16 mouse cellular contexts compared by ENCODE assay signal in the genomic region with DNA sequence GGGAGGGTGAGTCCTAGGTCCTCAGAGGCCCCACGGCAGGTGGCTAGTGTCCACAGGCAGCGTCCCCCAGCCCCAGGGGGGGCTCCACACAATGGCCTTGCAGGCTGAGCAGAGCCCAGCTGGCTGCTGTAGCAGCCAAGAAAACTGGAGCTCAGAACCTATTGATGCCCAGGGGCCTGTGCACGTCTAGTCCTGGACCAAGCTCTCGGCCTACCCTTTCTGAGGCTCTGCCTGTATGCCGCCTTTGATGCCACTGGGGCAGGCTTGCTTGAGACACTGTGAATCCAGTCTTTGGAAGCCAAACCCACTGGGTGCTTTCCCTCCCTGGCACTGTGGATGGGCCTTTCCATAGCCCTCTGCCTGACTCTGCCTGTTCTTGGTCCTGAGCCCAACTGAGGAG. TPM values are rescaled to one million over a fixed set of nuclear protein-coding genes. Genes with fewer than 3 reads are reported as not detected.
DNase-seq lines count a peak whose midpoint lies in the region; ATAC-seq lines count a peak whose summit lies in the region.
"Had no signal": no experiment of that assay in that cellular context is flagged by ENCODE, and none has a peak within 500 bp of the region (broad histone marks: within the 10 kb centered on the region; RNA-seq: fewer than 3 reads in every experiment).

No protein-coding gene starts in this region.

- peaks cover 25% of the 10 kb centered on the region for H3K4me1 ChIP-seq in hindbrain, embryonic 10.5 days (replicated peaks)
- no peaks in the 10 kb centered on the region for H3K4me1 ChIP-seq in hindbrain, embryonic 11.5 days (replicated peaks; ENCODE audit: control insufficient read depth, insufficient read depth, low read length)
- H3K4me1 ChIP-seq in embryonic facial prominence, embryonic 13.5 days = peaks cover 55% of the 10 kb centered on the region

- no peak overlapping the region for H3K9ac ChIP-seq in hindbrain, embryonic 11.5 days (ENCODE audit: low read depth, low read length)
- H3K9ac ChIP-seq in embryonic facial prominence, embryonic 13.5 days = peak overlapping the region; percentile 12; the same call in 1 of the 2 replicates
- H3K9ac ChIP-seq: limb, embryonic 15.5 days; midbrain, embryonic 15.5 days had no signal

- H3K27me3 ChIP-seq in hindbrain, embryonic 10.5 days (ENCODE audit: insufficient read depth, poor library complexity, severe bottlenecking) = no peaks in the 10 kb centered on the region
- no peaks in the 10 kb centered on the region for H3K27me3 ChIP-seq in hindbrain, embryonic 11.5 days (ENCODE audit: control insufficient read depth, insufficient read depth, low read length)
- H3K27me3 ChIP-seq in embryonic facial prominence, embryonic 13.5 days = no peaks in the 10 kb centered on the region
- H3K27me3 ChIP-seq: limb, embryonic 15.5 days; midbrain, embryonic 15.5 days had no signal

- H3K4me3 ChIP-seq in hindbrain, embryonic 10.5 days = no peak overlapping the region
- H3K4me3 ChIP-seq in hindbrain, embryonic 11.5 days (ENCODE audit: low read depth, low read length) = no peak overlapping the region
- no peak overlapping the region for H3K4me3 ChIP-seq in embryonic facial prominence, embryonic 13.5 days
- H3K4me3 ChIP-seq: limb, embryonic 15.5 days; midbrain, embryonic 15.5 days had no signal

- no peak overlapping the region for H3K4me2 ChIP-seq in hindbrain, embryonic 11.5 days (replicated peaks; ENCODE audit: low read depth, low read length)
- no peak overlapping the region for H3K4me2 ChIP-seq in embryonic facial prominence, embryonic 13.5 days
- H3K4me2 ChIP-seq: limb, embryonic 15.5 days; midbrain, embryonic 15.5 days had no signal

- 73% methylated on average over 5 of the region's 5 CpGs for whole genome bisulfite sequencing in hindbrain, embryonic 10.5 days
- WGBS in hindbrain, embryonic 11.5 days = 67% methylated on average over 5 of the region's 5 CpGs
- WGBS in embryonic facial prominence, embryonic 13.5 days = 76% methylated on average over 5 of the region's 5 CpGs

- H3K36me3 ChIP-seq in hindbrain, embryonic 10.5 days = no peaks in the 10 kb centered on the region
- no peaks in the 10 kb centered on the region for H3K36me3 ChIP-seq in hindbrain, embryonic 11.5 days (ENCODE audit: control insufficient read depth, insufficient read depth, low read length)
- no peaks in the 10 kb centered on the region for H3K36me3 ChIP-seq in embryonic facial prominence, embryonic 13.5 days
- H3K36me3 ChIP-seq: limb, embryonic 15.5 days; midbrain, embryonic 15.5 days had no signal

- DNase-seq in hindbrain, embryonic 10.5 days (ENCODE audit: low spot score) = no peak
- no peak for DNase-seq in hindbrain, embryonic 11.5 days (ENCODE audit: low spot score)
- peak; percentile 53 for DNase-seq in Muller cell, postnatal 12 days (ENCODE audit: inconsistent ontology term)
- DNase-seq in left cerebral cortex, adult 11 months (ENCODE audit: low spot score) = peak; percentile 65
- no peak for DNase-seq in adrenal gland, postnatal 10 days
- DNase-seq in kidney, adult 11 months = no peak
- DNase-seq in thymus, adult 18-20 months = no peak
- DNase-seq: adrenal gland, postnatal 25 days; heart, postnatal 14 days; lung, postnatal 10 days; thymus, postnatal 4 days had no signal

- H3K27ac ChIP-seq in hindbrain, embryonic 10.5 days = peak overlapping the region; percentile 70
- no peak overlapping the region for H3K27ac ChIP-seq in hindbrain, embryonic 11.5 days (ENCODE audit: low read depth, low read length)
- H3K27ac ChIP-seq in embryonic facial prominence, embryonic 13.5 days = peak overlapping the region; percentile 75
- H3K27ac ChIP-seq: midbrain, embryonic 15.5 days had no signal

- no peaks in the 10 kb centered on the region for H3K9me3 ChIP-seq in hindbrain, embryonic 10.5 days
- no peaks in the 10 kb centered on the region for H3K9me3 ChIP-seq in hindbrain, embryonic 11.5 days (ENCODE audit: control insufficient read depth, low read length)
- no peaks in the 10 kb centered on the region for H3K9me3 ChIP-seq in embryonic facial prominence, embryonic 13.5 days
- H3K9me3 ChIP-seq: limb, embryonic 15.5 days; midbrain, embryonic 15.5 days had no signal

- no peak for ATAC-seq in hindbrain, embryonic 11.5 days (ENCODE audit: low FRiP score)
- ATAC-seq in embryonic facial prominence, embryonic 13.5 days (ENCODE audit: insufficient number of reproducible peaks, insufficient read depth, low FRiP score, low TSS enrichment, low read depth) = no peak
- ATAC-seq: midbrain, embryonic 15.5 days had no signal

RNA-seq across cellular contexts. Expression of a gene that starts 22.4 kb away (rescaled TPM):
- polyA plus RNA-seq in hindbrain, embryonic 10.5 days (2016; fragmentation: Nextera tagmentation; extraction: Ambion mirVana) = 0.06 and 0.27 TPM in 2 replicates
- polyA plus RNA-seq in hindbrain, embryonic 11.5 days (2014; fragmentation: Nextera tagmentation; extraction: Ambion mirVana) = 0.07 and 0.12 TPM in 2 replicates
- polyA plus RNA-seq in embryonic facial prominence, embryonic 13.5 days (2015; fragmentation: Nextera tagmentation; extraction: Ambion mirVana) = 0.36 and 0.65 TPM in 2 replicates
- total RNA-seq in adrenal gland, postnatal 10 days (2021) = under 1 TPM in 1 of 2 experiments, not detected in 1; 0.15 TPM
- total RNA-seq: gastrocnemius, postnatal 4 days; heart, postnatal 14 days had no signal
- polyA plus RNA-seq: kidney, embryonic 14.5 days had no signal

RNA-seq across cellular contexts. Expression of a gene that starts 51.0 kb away (rescaled TPM):
- polyA plus RNA-seq in hindbrain, embryonic 10.5 days (2016; fragmentation: Nextera tagmentation; extraction: Ambion mirVana) = 9.1 and 10.7 TPM in 2 replicates
- 7.1 TPM in 2 replicates for polyA plus RNA-seq in hindbrain, embryonic 11.5 days (2014; fragmentation: Nextera tagmentation; extraction: Ambion mirVana)
- 9.1 and 11.1 TPM in 2 replicates for polyA plus RNA-seq in embryonic facial prominence, embryonic 13.5 days (2015; fragmentation: Nextera tagmentation; extraction: Ambion mirVana)
- total RNA-seq in adrenal gland, postnatal 10 days (2021) = 1 to 10 TPM; 1.7 to 2.4 TPM

RNA-seq across cellular contexts. Expression of a gene that starts 59.4 kb away (rescaled TPM):
- polyA plus RNA-seq in hindbrain, embryonic 10.5 days (2016; fragmentation: Nextera tagmentation; extraction: Ambion mirVana) = 27.3 and 29.4 TPM in 2 replicates
- polyA plus RNA-seq in hindbrain, embryonic 11.5 days (2014; fragmentation: Nextera tagmentation; extraction: Ambion mirVana) = 23.1 and 26.9 TPM in 2 replicates
- polyA plus RNA-seq in embryonic facial prominence, embryonic 13.5 days (2015; fragmentation: Nextera tagmentation; extraction: Ambion mirVana) = 28.7 and 33.8 TPM in 2 replicates
- total RNA-seq in adrenal gland, postnatal 10 days (2021) = 10 to 100 TPM; 35.8 to 44.3 TPM

Comparison
In these comparisons a context has a peak if more than half of its experiments do, and no peak if none do; other contexts are left out.
1. DNase-seq: peak in Muller cell, postnatal 12 days (single experiment) and left cerebral cortex, adult 11 months (single experiment); none in hindbrain, embryonic 10.5 days (single experiment), hindbrain, embryonic 11.5 days (single experiment), adrenal gland, postnatal 10 days (single experiment), kidney, adult 11 months (single experiment) and thymus, adult 18-20 months (0 of 2).